Mouse (Mus musculus) gastrocnemius, postnatal 4 days (tissue): ENCODE data around the gene Cep131. TPM values are rescaled to one million over a fixed set of nuclear protein-coding genes. Genes with fewer than 3 reads are reported as not detected.

Experiments
- DNase-seq, 2 experiments: peaks; one replicate each; pipeline ENCODE4 v3.0.0; 2021 to 2022; ENCODE audit warnings: low spot score in 2 of 2, mixed read lengths in 2 of 2
- long read RNA-seq, 2 experiments: library from polyadenylated mRNA; stranded (forward); transcript quantifications; one replicate each; pipeline ENCODE4 v2.0.0; 2021
- total RNA-seq, 2 experiments: library from RNA; stranded (reverse); gene quantifications; 2 replicates each; pipeline ENCODE4 v1.2.3; 2021

Gene Cep131
- 10 to 100 TPM; 22.5 to 24.4 TPM for total RNA-seq
- long read RNA-seq, experiment 1, transcript Cep131-201 (26 exons, 3,578 nt): major isoform, 14 of 26 reads
- long read RNA-seq, experiment 1, partial matches to known transcripts: 3 of 26 reads
- long read RNA-seq, experiment 1, other reads (novel, unspliced or antisense): 9 of 26 reads
- long read RNA-seq, experiment 2, transcript Cep131-201 (26 exons, 3,578 nt): major isoform, 7 of 31 reads
- long read RNA-seq, experiment 2, partial matches to known transcripts: 4 of 31 reads
- long read RNA-seq, experiment 2, other reads (novel, unspliced or antisense): 20 of 31 reads

GRCm38 (mm10) chr11:120086702-120087152, at the start of gene Cep131:
Cep131 (minus strand) TSS chr11:120086827.
- DNase-seq: peak; percentile 92 to 97

GRCm38 (mm10) chr11:120136195-120136594, 49.6 kb upstream of the Cep131 start:
- no peak for DNase-seq

- DNase-seq: no peak
Measured at GRCm38 (mm10) chr11:120134847-120135530, 48.4 kb upstream of the Cep131 start.

- no peak for DNase-seq
Measured at GRCm38 (mm10) chr11:120134148-120134547, 47.5 kb upstream of the Cep131 start.

GRCm38 (mm10) chr11:120129281-120129680, 42.7 kb upstream of the Cep131 start:
- DNase-seq: no peak

- no peak for DNase-seq
Measured at GRCm38 (mm10) chr11:120126845-120127244, 40.2 kb upstream of the Cep131 start.

- no peak for DNase-seq
Measured at GRCm38 (mm10) chr11:120122126-120122525, 35.5 kb upstream of the Cep131 start.

GRCm38 (mm10) chr11:120120642-120121420, 34.2 kb upstream of the Cep131 start:
- peak in 1 of 2 experiments; percentile 62 for DNase-seq

- DNase-seq: no peak
Measured at GRCm38 (mm10) chr11:120119936-120120541, 33.4 kb upstream of the Cep131 start.

GRCm38 (mm10) chr11:120119108-120119507, 32.5 kb upstream of the Cep131 start:
- no peak for DNase-seq

GRCm38 (mm10) chr11:120117626-120118025, 31.0 kb upstream of the Cep131 start:
- DNase-seq: no peak

- DNase-seq: no peak
Measured at GRCm38 (mm10) chr11:120114488-120115215, 28.0 kb upstream of the Cep131 start.

- no peak for DNase-seq
Measured at GRCm38 (mm10) chr11:120112136-120112535, 25.5 kb upstream of the Cep131 start.

- peak in 1 of 2 experiments; percentile 52 for DNase-seq
Measured at GRCm38 (mm10) chr11:120111033-120111432, 24.4 kb upstream of the Cep131 start.

- DNase-seq: no peak
Measured at GRCm38 (mm10) chr11:120110554-120110953, 23.9 kb upstream of the Cep131 start.

GRCm38 (mm10) chr11:120109558-120110210, 23.1 kb upstream of the Cep131 start:
- DNase-seq: no peak

GRCm38 (mm10) chr11:120107796-120108195, 21.2 kb upstream of the Cep131 start:
- no peak for DNase-seq

- no peak for DNase-seq
Measured at GRCm38 (mm10) chr11:120107026-120107425, 20.4 kb upstream of the Cep131 start.

GRCm38 (mm10) chr11:120103431-120103997, 16.9 kb upstream of the Cep131 start:
- DNase-seq: no peak

- DNase-seq: peak in 1 of 2 experiments; percentile 54
Measured at GRCm38 (mm10) chr11:120101036-120101435, 14.4 kb upstream of the Cep131 start.
